Mouse (Mus musculus) heart, embryonic 15.5 days (tissue): ENCODE results near the gene Ubr4. TPM values are rescaled to one million over a fixed set of nuclear protein-coding genes. Genes with fewer than 3 reads are reported as not detected.

Source experiments
- ATAC-seq: fragments of 200-750 bp; cut with Nextera tagmentation; replicated peaks from 2 replicates; pipeline ENCODE4 v1.8.0; 2017; ENCODE audit warnings: low read depth, moderate TSS enrichment; ENCODE audit not compliant: insufficient number of reproducible peaks, insufficient read depth, low FRiP score
- H3K27ac ChIP-seq: fragments of 300-500 bp; sonication (generic); 2 replicates; pipeline ENCODE4 v1.5.1; 2015; ENCODE audit warnings: mild to moderate bottlenecking, inconsistent platforms
- H3K27me3 ChIP-seq: fragments of 300-500 bp; sonication (generic); 2 replicates; pipeline ENCODE4 v1.6.1; 2015; ENCODE audit warnings: inconsistent platforms
- H3K36me3 ChIP-seq: fragments of 300-500 bp; sonication (generic); 2 replicates; pipeline ENCODE4 v1.6.1; 2015; ENCODE audit warnings: mild to moderate bottlenecking, inconsistent platforms
- H3K4me1 ChIP-seq: fragments of 300-500 bp; sonication (generic); replicated peaks from 2 replicates; pipeline ENCODE4 v1.6.1; 2015; ENCODE audit warnings: inconsistent platforms
- H3K4me2 ChIP-seq: fragments of 300-500 bp; sonication (generic); 2 replicates; pipeline ENCODE4 v1.6.1; 2015; ENCODE audit warnings: inconsistent platforms, mild to moderate bottlenecking, moderate library complexity
- H3K4me3 ChIP-seq: fragments of 300-500 bp; sonication (generic); 2 replicates; pipeline ENCODE4 v1.5.1; 2015; ENCODE audit warnings: mild to moderate bottlenecking, inconsistent platforms
- H3K9ac ChIP-seq: fragments of 300-500 bp; sonication (generic); 2 replicates; pipeline ENCODE4 v1.6.1; 2015; ENCODE audit warnings: mild to moderate bottlenecking, inconsistent platforms
- H3K9me3 ChIP-seq: fragments of 300-500 bp; sonication (generic); replicated peaks from 2 replicates; pipeline ENCODE4 v1.6.1; 2016; ENCODE audit warnings: inconsistent platforms
- WGBS: fragments of 180-500 bp; shearing (Covaris S2); methylation state at CpG from one replicate; pipeline ENCODE4 v1.1.7; 2015; ENCODE audit warnings: mixed read lengths; 5-methylcytosine and 5-hydroxymethylcytosine counted together
- polyA plus RNA-seq: library from polyadenylated mRNA; unstranded; fragments of >200 nt; fragmentation: Nextera tagmentation; extraction: Ambion mirVana; gene quantifications from 2 replicates; pipeline ENCODE4 v1.2.1, GENCODE M21; 2015

The Ubr4 gene
- polyA plus RNA-seq, 1 experiment from 2014 or later: 49.1 TPM

DNA sequence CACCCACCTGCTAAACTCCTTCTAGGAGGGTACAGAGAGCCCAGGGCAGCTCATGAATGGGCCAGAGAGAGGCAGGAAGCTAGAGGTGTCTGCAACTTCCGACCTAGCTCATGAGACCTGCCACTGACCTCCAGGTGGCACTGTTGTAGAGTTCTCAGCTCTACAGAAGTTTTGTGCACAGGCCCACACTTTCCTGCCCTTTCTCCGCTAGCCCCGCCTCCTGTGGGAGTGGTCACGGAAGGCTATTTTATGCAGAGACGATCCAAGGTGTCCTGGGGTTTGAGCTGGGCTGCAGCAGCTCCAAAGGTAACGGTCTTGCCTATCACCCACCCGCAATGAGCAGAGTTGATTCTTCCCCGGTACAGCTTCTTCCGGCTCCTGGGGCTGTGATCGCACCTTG is 21.8 kb upstream of the Ubr4 start:
- Histone ChIP-seq H3K4me3 (peak overlapping the region; percentile 42), H3K9me3 (no peaks in the 10 kb centered on the region), H3K27ac (no peak overlapping the region), H3K4me2 (peak overlapping the region; percentile 62), H3K27me3 (peaks cover 7% of the 10 kb centered on the region), H3K36me3 (no peaks in the 10 kb centered on the region), H3K9ac (peak overlapping the region; percentile 37; the same call in 1 of the 2 replicates), H3K4me1 (peaks cover 4% of the 10 kb centered on the region; the same call in 1 of the 2 replicates)
- ATAC-seq: peak; percentile 76
- WGBS: 8% methylated on average over 10 of the region's 10 CpGs

DNA sequence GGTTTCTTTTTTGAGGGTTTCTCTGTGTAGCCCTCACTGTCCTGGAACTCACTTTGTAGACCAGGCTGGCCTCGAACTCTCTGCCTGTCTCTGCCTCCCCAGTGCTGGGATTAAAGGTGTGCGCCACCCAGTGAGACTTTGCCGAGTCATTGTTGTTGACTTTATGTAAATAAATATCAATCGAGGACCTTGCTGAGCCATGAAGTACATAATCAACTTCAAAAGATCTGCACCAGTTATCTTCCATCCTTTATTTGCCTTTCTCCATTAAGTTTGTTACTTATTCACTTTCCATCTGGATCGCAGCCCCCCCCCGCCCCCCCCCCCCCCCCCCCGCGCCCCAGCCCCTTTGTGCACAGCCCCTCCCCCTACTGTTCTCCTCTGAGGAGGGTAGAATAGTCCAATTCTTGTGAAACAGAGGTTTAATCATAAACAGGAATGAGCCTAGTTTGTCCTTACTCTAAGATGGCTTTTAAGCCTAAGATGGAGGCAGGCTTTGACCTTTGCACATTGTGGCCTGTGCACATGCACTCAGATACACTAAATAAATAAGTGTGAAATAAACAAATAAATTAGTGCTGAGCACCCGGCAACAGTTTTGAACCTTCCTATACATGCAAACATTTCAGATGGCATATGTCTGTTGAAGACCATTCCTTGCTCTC is 17.6 kb upstream of the Ubr4 start:
- H3K27ac ChIP-seq: no peak overlapping the region
- H3K9me3 ChIP-seq: no peaks in the 10 kb centered on the region

DNA sequence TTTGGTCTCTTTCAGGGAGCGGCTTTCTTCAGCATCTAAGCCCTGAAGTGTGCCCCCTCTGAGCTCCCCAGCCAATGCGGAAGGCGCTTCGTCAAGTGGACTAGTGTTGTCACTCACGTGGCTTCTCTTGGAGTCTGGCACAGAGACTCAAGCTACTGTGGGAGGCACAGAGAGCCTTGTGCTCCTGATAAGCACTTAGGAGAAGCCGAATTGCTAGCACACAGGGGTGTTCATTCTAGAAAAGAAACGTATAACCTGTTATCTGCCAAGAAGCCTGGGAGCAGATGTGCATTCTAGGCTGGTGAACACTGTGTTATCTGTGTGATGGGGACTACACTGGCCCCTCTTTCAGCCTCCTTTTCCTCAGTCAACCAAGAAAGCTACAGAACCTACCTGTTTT is 16.9 kb upstream of the Ubr4 start:
- H3K9me3 ChIP-seq: no peaks in the 10 kb centered on the region
- H3K4me1 ChIP-seq: peaks cover 12% of the 10 kb centered on the region
- H3K36me3 ChIP-seq: no peaks in the 10 kb centered on the region
- 31% methylated on average over 7 of the region's 7 CpGs for WGBS
- H3K27ac ChIP-seq: no peak overlapping the region
- H3K4me3 ChIP-seq: no peak overlapping the region
- H3K4me2 ChIP-seq: no peak overlapping the region
- H3K27me3 ChIP-seq: peaks cover 19% of the 10 kb centered on the region
- H3K9ac ChIP-seq: no peak overlapping the region
- ATAC-seq: no peak

More for the DNA sequence above, 17.6 kb upstream of the Ubr4 start:
- 57% methylated on average over 9 of the region's 9 CpGs for WGBS
- no peak overlapping the region for H3K4me3 ChIP-seq
- H3K4me1 ChIP-seq: peaks cover 12% of the 10 kb centered on the region
- H3K27me3 ChIP-seq: peaks cover 19% of the 10 kb centered on the region
- H3K9ac ChIP-seq: no peak overlapping the region
- H3K36me3 ChIP-seq: no peaks in the 10 kb centered on the region
- ATAC-seq: no peak
- H3K4me2 ChIP-seq: no peak overlapping the region

DNA sequence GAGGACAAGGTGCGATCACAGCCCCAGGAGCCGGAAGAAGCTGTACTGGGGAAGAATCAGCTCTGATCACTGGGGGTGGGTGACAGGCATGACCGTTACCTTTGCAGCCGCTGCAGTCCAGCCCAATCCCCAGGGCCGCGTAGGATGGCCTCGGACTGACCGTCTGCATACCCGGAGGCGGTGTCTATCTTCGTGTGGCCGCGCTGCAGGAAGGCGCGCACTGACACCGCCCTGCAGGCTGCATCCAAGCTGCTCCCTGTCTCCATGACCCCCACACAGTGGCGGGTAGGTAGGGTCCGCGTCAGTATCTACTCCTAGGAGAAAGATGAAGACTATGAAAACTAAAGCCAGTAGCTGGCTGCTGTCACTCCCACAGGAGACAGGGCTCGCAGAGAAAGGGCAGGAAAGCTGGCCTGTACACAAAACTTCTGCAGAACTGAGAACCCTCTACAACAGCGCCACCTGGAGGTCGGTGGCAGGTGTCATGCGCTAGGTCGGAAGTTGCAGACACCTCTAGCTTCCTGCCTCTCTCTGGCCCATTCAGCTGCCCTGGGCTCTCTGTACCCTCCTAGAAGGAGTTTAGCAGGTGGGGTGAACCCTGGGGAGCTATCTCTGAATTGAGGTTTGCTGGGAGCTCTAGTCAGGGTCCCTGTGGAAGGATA is 15.5 kb upstream of the Ubr4 start:
- Histone ChIP-seq H3K9ac (0 out of 2 replicates have a peak overlapping the region, but pooled peaks have one; percentile 44), H3K27me3 (peaks cover 19% of the 10 kb centered on the region), H3K4me3 (peak overlapping the region; percentile 43), H3K4me2 (peak overlapping the region; percentile 67), H3K4me1 (peaks cover 12% of the 10 kb centered on the region), H3K27ac (no peak overlapping the region), H3K9me3 (no peaks in the 10 kb centered on the region), H3K36me3 (no peaks in the 10 kb centered on the region)
- 15% methylated on average over 24 of the region's 24 CpGs for whole genome bisulfite sequencing
- ATAC-seq: peak; percentile 53; the same call in 1 of the 2 replicates

DNA sequence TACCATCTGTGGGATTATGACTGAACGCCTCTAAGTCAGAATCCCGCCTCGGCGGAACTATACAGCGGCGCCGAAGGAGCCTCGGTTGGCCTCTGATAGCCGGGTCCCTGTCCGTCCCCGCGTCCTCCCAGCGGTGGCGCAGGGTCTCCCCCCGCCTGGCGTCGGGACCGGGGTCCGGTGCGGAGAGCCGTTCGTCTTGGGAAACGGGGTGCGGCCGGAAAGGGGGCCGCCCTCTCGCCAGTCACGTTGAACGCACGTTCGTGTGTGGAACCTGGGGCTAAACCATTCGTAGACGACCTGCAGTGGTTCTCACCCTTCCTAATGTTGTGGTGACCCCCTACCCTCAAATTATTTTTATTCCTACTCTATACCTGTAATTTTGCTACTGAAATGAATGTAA is 14.3 kb upstream of the Ubr4 start:
- Histone ChIP-seq H3K4me1 (peaks cover 12% of the 10 kb centered on the region), H3K36me3 (no peaks in the 10 kb centered on the region), H3K9me3 (no peaks in the 10 kb centered on the region), H3K4me2 (no peak overlapping the region), H3K27me3 (peaks cover 15% of the 10 kb centered on the region), H3K4me3 (no peak overlapping the region), H3K9ac (no peak overlapping the region), H3K27ac (no peak overlapping the region)
- ATAC-seq: no peak
- 40% methylated on average over 33 of the region's 33 CpGs for WGBS

DNA sequence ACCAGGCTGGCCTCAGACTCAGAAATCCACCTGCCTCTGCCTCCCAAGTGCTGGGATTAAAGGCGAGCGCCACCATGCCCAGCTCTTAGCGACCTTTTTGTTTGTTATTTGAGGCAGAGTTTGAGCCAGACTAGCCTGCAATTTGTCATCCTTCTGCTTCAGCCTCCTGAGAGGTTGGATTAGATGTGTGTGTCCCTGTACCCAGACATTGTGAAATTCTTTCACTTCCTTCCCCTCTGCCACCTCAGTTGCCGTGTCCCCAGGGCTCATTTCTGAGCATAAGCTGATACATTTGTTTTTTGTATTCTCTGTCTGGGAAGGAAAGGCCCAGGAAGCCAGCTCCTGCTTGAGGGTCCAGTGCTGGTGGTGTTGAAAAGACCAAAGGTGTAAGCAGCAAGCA is 11.6 kb upstream of the Ubr4 start:
- ATAC-seq: no peak
- WGBS: 73% methylated on average over 4 of the region's 4 CpGs

DNA sequence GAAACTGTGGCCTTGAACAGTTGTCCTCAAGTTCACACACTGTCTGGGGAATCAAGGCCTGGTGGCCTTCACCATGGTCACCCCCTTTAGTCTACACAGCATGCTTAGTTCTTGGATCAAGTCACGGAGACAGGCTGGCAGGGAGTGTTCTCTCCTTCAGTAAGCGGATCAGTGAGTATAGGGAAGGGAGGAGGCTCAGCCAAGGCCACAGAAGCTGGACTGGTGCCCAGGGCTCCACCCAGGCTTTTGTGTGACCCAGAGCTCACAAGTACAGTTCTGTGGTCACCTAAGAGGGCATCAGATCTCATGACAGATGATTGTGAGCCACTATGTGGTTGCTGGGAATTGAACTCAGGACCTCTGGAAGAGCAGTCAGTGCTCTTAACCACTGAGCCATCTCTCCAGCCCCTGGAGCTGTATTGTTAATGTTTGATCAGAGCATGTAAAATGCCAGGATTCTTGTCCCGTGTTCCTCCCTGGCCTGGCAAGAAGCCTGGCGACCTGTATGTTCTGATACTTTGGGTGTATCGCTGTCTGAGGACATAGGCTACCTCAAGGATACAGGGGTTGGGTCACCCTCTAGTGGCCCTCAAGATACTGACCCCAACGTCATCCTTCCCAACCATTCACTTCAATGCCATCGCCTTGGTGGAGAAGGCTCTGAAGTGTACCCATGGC is 10.7 kb upstream of the Ubr4 start:
- Histone ChIP-seq H3K27me3 (peaks cover 12% of the 10 kb centered on the region), H3K9ac (no peak overlapping the region), H3K4me1 (peaks cover 10% of the 10 kb centered on the region), H3K4me2 (no peak overlapping the region), H3K9me3 (no peaks in the 10 kb centered on the region), H3K36me3 (peaks cover 12% of the 10 kb centered on the region), H3K27ac (no peak overlapping the region), H3K4me3 (no peak overlapping the region)
- no peak for ATAC-seq
- WGBS: 73% methylated on average over 7 of the region's 7 CpGs

More for the DNA sequence above, 11.6 kb upstream of the Ubr4 start:
- peaks cover 12% of the 10 kb centered on the region for H3K27me3 ChIP-seq
- no peak overlapping the region for H3K27ac ChIP-seq
- H3K9me3 ChIP-seq: no peaks in the 10 kb centered on the region
- 0 out of 2 replicates have a peak, but pooled peaks cover 7% of the 10 kb centered on the region for H3K36me3 ChIP-seq
- H3K4me2 ChIP-seq: no peak overlapping the region
- peaks cover 11% of the 10 kb centered on the region for H3K4me1 ChIP-seq
- H3K4me3 ChIP-seq: no peak overlapping the region
- no peak overlapping the region for H3K9ac ChIP-seq

DNA sequence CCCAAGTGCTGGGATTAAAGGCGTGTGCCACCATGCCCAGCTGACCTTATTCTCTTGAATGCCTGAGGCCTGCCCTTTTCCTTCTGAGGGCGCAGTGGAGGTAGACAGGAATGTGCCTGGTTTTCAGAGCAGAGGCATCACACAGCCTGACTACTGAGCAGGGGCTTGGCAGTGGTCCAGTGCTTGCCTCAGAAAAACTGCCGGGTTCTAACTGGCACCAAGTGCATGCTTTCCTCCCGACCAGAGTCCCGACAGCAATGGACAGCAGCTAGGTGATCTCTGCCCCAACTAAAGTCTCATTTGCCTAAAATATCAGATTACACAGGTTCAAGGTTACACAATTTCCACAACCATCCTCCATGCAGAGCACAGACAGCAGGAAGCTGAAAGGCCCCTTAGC is 8.7 kb upstream of the Ubr4 start:
- H3K4me2 ChIP-seq: no peak overlapping the region
- 27% methylated on average over 5 of the region's 5 CpGs for WGBS
- peaks cover 31% of the 10 kb centered on the region for H3K36me3 ChIP-seq
- H3K4me3 ChIP-seq: no peak overlapping the region
- no peaks in the 10 kb centered on the region for H3K9me3 ChIP-seq
- H3K9ac ChIP-seq: no peak overlapping the region
- H3K27me3 ChIP-seq: no peaks in the 10 kb centered on the region
- 0 out of 2 replicates have a peak, but pooled peaks have one; percentile 8 for ATAC-seq
- no peak overlapping the region for H3K27ac ChIP-seq
- peaks cover 5% of the 10 kb centered on the region; the same call in 1 of the 2 replicates for H3K4me1 ChIP-seq

DNA sequence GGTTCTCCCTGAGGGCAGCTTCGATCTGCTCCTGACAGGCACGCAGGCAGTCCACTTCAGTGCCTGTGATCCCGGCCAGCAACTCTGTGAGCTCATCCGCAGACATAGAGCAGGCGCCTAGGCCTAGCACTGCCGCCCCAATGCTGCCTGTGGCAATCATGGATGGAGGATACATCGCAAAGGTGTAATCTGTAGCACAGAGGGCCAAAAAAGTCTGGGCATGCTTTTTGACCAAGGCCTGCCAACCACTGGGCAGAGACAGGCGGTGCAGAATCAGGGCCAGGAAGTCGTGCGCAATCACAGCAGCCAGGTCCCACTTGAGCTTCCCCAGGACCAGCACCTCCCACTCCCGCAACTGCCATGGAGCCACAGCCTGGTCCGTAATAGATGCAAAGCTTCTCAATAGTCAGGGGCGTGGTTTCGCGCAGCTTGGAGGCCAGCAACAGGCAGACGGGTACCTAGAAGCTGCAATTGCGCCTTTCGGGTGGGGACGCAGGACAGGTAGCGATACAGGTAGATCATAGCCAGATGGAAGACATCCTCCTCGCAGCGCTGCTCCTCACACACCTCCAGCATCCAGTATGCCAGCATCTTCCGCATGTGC is 6.9 kb upstream of the Ubr4 start:
- peaks cover 6% of the 10 kb centered on the region for H3K4me1 ChIP-seq
- no peak for ATAC-seq
- H3K9ac ChIP-seq: no peak overlapping the region
- WGBS: 80% methylated on average over 23 of the region's 23 CpGs
- no peaks in the 10 kb centered on the region for H3K9me3 ChIP-seq
- no peak overlapping the region for H3K27ac ChIP-seq
- peaks cover 42% of the 10 kb centered on the region for H3K36me3 ChIP-seq
- H3K4me3 ChIP-seq: no peak overlapping the region
- no peak overlapping the region for H3K4me2 ChIP-seq
- no peaks in the 10 kb centered on the region for H3K27me3 ChIP-seq

DNA sequence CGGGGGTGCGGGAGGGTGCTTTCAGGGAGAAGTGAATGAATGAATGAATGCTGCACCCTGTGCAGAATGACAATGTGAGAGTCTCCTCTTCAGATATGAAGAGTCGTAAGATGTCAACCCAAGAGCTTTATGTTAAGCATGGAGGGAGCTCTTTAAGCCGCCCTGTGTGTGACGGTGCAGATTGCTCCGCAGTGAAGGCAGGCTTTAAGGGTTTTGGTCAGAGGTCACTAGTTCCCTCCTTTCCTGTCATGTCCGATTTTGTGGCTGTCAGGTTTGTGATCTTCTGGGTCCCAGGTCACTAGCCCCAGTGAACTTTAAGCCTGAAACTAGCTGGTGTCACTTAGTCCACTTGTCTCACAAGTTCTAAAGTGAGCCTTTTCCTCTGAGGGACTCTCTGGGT is 423 bp downstream of the Ubr4 start:
- Histone ChIP-seq H3K36me3 (peaks cover 49% of the 10 kb centered on the region), H3K4me1 (peaks cover 20% of the 10 kb centered on the region), H3K4me3 (peak overlapping the region; percentile 74), H3K4me2 (peak overlapping the region; percentile 88), H3K9ac (peak overlapping the region; percentile 89), H3K27me3 (no peaks in the 10 kb centered on the region), H3K9me3 (no peaks in the 10 kb centered on the region), H3K27ac (peak overlapping the region; percentile 97)
- no peak for ATAC-seq
- 1% methylated on average over 7 of the region's 7 CpGs for WGBS

DNA sequence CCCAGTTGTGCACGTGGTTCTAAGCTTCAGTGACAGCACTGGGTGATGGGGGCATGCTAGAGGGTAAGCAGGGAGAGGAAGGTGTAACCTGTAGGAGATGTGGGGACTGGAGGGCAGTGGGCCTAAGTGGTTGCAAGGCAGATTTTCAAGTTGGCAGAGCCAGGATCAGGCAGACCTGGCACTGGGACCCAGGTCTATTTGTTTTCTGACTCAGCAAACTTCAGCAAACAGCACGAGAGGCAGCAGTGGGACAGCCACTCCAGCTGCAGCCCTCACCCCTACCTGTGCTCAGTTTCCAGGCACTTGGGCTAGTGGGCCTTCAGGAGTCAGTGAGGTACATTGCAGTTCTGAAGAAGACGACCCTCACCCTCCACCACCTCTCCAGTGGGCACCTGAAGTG is 4.8 kb downstream of the Ubr4 start:
- ATAC-seq: no peak
- Histone ChIP-seq H3K4me2 (no peak overlapping the region), H3K9me3 (no peaks in the 10 kb centered on the region)

More for the DNA sequence above, 4.8 kb downstream of the Ubr4 start:
- Histone ChIP-seq H3K27me3 (no peaks in the 10 kb centered on the region), H3K27ac (no peak overlapping the region), H3K36me3 (peaks cover 71% of the 10 kb centered on the region), H3K4me1 (peaks cover 7% of the 10 kb centered on the region), H3K9ac (no peak overlapping the region), H3K4me3 (no peak overlapping the region)
- 87% methylated on average over 3 of the region's 3 CpGs for WGBS
